Mouse (Mus musculus): Measurements from ENCODE around the gene Cdk5r1.

- TF ChIP-seq CTCF (IDR thresholded peaks at IDR 0.05; ENCODE audit: low read depth) (no peak), EP300 (IDR thresholded peaks at IDR 0.05; ENCODE audit: low read depth) (no peak)
Measured at GRCm38 (mm10) chr11:80477341-80478199, 747 bp downstream of the Cdk5r1 start.

Measured in liver, embryonic 14.5 days (tissue).